Mouse (Mus musculus): Measurements from ENCODE around the gene Tinf2.
A peak's percentile ranks its signal among the peaks of the same experiment; 100 is the strongest.

Tinf2 gene

DNA sequence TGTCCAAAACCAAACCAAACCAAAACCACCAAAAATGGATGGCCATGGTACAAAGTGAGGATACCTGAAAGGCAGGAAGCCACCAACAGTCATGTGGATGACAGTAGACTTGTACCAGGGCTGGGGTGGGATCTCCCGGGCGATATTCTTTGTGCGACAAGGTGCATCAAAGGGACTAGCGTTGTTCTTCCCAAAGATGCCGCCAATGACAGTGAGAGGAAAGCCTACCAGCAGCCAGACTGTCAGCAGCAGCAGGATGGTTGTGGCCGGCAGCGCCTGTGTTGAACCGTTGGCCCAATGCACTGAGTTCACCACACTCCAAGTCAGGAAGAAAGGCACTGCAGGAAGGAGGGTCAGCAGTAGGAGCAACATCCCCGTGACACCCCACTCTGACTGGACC is 43.8 kb downstream of the Tinf2 start, which contains the start of gene Gm49378:
TSS of gene Gm49378 (minus strand) at position 101 of the 400 bp plus-strand sequence.
- DNase-seq (ENCODE audit: low spot score in 2 of 2): no peak

DNA sequence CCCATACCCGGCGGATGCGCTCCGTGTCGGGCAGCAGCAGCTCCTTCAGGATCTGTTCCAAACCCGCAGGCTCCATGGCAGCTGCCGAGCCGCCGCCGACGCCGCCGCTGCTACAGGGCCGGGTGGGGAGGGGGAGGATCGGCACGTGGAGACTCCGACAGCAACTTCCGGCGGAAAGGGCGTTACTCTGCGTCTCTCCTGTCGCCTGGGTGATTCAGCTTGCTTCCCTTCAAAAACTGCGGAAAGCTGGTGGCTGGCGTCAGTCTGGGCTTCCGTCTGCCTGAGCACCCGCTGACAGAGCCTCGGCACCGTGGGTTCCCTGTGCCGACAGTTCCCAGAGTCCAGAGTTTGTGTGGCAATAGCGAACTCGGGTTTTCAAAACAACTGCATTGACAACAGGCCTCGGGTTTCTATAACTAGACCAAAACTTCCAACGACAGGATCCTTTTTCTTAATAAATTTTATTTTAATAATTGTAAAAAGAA is 46.1 kb downstream of the Tinf2 start, which contains the start of gene Ipo4:
TSS of gene Ipo4 (minus strand) at position 435 of the 485 bp plus-strand sequence.
- peak; percentile 84 to 90 for DNase-seq (ENCODE audit: low spot score in 2 of 2)

DNA sequence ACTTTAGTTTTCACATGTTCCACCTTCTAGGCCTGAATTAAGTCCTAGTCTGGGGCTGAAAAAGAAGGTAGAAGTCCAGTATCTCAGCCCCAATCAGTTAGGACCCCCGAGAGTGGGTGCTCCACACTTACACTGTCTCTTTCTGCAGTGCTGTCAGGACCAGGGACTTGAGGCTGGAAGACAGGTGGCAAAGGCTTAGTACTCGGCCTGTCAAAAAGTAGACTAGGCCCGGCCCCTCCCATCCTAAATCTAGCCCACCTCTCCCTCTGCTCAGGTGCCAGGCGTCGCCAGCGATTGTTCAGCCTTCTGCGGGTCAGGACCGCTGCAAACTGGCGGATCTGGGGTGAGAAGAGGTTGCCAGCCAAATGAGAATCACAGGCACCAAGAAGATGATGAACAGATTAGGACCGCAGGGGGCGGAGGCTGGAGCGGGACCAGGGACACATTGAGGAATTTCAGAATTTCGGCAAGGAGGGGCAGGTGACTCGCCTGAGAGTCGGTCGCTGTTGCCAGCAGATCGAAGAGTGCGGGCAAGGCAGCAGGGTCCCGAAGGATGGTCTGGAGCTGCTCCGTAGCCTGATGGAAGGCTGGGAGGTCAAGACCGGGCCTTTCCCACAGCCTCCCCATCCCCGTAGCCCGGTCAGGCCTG is 46.6 kb downstream of the Tinf2 start:
- peak; percentile 15 to 17 for DNase-seq (ENCODE audit: low spot score in 2 of 2)

DNA sequence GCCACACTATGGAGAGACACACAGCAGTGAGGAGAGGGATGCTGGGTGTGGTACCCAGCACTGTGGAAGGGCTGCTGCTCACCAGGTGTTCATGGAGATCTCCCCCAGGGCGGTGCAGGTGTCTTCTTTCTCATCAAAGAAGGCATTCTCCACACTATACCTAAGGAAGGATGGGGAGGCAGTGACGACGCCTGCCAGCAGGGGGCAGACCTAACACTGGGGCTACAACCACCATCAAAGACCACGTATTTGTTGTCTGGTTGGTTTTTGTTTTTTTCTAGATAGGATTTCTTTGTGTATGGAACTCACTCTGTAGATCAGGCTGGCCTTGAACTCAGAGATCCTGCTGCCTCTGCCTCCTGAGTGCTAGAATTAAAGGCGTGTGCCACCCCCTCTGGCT is 52.3 kb downstream of the Tinf2 start:
- no peak for DNase-seq (ENCODE audit: low spot score in 2 of 2)

DNA sequence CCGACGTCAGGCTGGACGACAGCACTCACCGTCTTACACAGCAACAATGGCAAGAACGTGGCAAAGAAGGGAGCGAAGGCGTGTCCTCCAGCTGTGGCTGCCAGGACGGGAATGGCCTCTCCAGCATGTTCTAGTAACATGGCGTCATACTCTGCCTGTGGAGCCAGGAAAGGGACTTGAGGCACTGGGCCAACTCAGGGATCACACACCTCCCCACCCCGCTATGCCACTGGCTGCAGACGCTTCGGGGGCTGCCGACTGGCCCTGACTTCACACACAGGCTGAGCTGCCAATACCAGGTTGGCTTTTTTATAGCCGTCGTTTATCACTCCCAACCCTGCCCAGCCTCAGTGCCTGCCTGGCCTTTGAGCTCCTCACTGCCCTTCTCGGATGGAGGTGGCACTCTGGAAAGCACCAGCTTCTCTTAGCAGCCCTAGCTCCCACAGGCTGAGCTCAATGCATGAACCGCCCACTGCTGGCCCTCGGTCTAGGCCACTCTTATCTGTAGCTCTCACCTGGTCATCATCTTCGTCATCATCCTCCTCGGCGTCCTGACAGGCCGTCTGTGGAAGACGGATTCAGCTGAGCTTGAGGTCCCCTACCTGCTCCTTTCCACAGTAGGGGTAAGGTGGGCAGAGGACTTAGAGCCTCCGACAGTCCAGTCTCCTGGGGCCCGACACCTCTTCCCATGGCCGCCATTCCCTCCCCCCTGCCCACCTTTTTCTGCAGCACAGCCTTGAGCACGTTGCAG is 53.4 kb downstream of the Tinf2 start:
- no peak for DNase-seq (ENCODE audit: low spot score in 2 of 2)
